Mouse (Mus musculus): ENCODE data around the gene Magi2. TPM values are rescaled to one million over a fixed set of nuclear protein-coding genes. Genes with fewer than 3 reads are reported as not detected.
A peak's percentile ranks its signal among the peaks of the same experiment; 100 is the strongest.

Gene Magi2
- polyA plus RNA-seq, 1 experiment from 2014 or later: 6.5 TPM

DNA sequence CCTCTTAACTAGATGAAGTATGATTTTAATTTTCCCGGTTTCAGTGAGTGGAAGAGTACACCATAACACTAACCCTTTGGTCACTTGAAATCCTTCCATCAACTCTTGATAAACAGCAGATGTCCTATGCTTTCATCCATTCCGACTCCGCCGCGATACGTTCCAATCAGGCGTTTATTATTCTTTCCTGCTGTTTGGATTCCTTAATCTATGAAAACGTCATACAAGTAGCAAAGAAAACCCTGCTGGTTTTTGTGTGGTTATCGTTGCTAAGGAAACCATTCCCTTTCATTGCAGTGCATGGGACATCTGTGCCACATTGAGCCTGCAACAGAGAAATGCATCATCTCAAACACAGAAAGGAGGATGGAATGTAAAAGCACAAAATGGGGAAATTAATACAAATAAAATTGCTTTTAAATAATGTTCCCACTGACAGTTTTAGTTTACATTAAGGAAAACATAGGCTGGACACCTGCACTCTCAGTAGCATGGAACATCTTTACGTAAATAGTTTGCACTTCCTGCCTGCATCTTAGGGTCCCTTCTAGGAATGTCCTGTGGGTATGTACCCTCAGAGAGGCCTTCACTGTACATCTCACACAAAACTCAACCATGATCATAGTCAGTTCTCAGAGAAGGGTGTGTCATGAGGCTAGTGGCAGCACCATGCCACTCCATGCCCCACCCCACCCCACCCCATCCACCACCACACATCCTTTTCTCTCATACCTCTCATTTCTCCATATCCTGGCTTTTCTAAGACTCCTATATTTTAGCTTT, 914.0 kb downstream of the Magi2 start:
- peak; percentile 47 for DNase-seq (ENCODE audit: low spot score)
- WGBS: 52% methylated on average over 10 of the region's 10 CpGs
- Histone ChIP-seq H3K4me1 (peaks cover 13% of the 10 kb centered on the region), H3K27me3 (replicated peaks; ENCODE audit: low read depth, poor library complexity, severe bottlenecking) (no peaks in the 10 kb centered on the region), H3K36me3 (replicated peaks) (no peaks in the 10 kb centered on the region), H3K27ac (replicated peaks) (0 out of 2 replicates have a peak overlapping the region, but pooled peaks have one; percentile 35), H3K9me3 (no peaks in the 10 kb centered on the region), H3K4me3 (no peak overlapping the region)

DNA sequence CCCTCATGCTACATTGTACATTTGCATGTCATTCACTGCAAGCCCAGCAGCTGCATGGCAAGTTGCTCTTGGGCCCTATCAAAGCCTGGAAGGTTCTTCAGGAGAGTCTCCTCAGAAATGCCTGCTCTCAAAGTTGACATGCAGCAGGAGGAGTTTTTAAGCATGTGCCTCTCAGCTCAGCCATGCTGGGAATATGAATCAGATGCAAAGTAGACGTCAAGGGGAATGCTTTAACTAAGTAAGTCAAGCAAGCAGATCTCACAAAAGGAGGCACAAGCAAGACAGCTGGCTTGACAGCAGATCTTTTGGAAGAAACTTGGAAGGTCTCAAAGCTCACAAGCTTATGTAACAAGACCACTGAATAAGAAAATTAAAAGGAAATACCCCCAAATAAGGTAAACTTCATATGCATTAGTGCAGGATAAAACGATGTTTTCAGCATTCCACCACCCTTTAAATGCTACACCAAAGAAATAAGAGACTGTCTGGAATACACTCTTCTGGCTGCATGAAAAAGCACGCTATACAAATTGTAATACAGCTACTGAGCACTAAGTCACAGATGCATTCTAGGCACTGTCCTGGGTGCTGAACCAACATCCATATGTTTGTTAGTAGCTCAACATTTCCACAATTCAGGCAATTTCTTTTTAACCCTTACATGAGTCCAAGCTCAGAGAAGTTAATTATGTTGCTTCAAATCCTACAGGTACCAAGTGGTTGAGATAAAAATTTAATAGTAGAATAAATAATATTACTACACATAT, 926.7 kb downstream of the Magi2 start:
- WGBS: 54% methylated on average over 3 of the region's 3 CpGs
- H3K9me3 ChIP-seq: no peaks in the 10 kb centered on the region
- DNase-seq (ENCODE audit: low spot score): no peak
- no peaks in the 10 kb centered on the region for H3K4me1 ChIP-seq
- no peaks in the 10 kb centered on the region for H3K36me3 ChIP-seq (replicated peaks)
- no peak overlapping the region for H3K27ac ChIP-seq (replicated peaks)
- no peak overlapping the region for H3K4me3 ChIP-seq
- H3K27me3 ChIP-seq (replicated peaks; ENCODE audit: low read depth, poor library complexity, severe bottlenecking): no peaks in the 10 kb centered on the region

DNA sequence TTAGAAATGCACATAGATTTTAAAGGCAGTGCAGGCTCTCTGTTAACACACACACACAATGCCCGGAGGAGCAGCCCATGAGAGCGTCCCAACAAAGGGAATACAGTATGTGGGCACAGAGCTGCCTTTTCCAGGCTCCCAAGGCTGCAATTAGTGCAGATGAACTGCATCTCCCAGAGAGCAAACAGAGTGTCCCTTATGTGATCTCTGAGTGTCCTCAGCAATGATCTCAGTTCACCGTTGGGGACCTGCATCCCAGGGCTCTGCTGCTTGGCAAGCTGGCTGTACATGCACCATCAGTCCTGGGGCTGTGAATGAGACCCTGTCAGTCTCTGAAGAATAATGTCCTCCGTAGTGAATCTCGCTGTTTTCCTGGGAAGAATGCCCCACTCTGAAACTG, 969.9 kb downstream of the Magi2 start:
- H3K4me1 ChIP-seq: no peaks in the 10 kb centered on the region
- no peaks in the 10 kb centered on the region for H3K27me3 ChIP-seq (replicated peaks; ENCODE audit: low read depth, poor library complexity, severe bottlenecking)
- no peak overlapping the region for H3K27ac ChIP-seq (replicated peaks)
- H3K9me3 ChIP-seq: no peaks in the 10 kb centered on the region
- DNase-seq (ENCODE audit: low spot score): no peak
- no peak overlapping the region for H3K4me3 ChIP-seq
- H3K36me3 ChIP-seq (replicated peaks): no peaks in the 10 kb centered on the region
- 48% methylated on average over 5 of the region's 5 CpGs for WGBS

DNA sequence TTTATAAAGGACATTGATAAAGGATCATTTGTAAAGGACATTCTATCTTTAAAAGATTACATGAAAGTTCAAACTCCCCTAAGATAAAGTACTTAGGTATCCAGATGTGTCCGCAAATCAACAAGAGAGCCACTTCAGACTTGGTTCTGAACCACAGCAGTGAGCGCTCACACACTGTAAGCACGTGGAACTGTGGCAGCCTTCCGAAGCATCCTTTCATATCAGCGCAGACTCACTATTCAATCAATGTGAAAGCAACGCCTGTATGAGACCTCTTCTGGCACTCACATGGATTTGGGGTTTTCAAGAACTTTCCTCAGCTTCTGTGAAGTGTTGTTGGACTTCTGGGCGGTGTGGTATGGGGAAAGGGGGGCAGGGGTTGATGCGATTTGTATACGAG, 970.6 kb downstream of the Magi2 start:
- Histone ChIP-seq H3K36me3 (replicated peaks) (no peaks in the 10 kb centered on the region), H3K9me3 (no peaks in the 10 kb centered on the region), H3K27ac (replicated peaks) (no peak overlapping the region), H3K4me1 (no peaks in the 10 kb centered on the region), H3K4me3 (no peak overlapping the region), H3K27me3 (replicated peaks; ENCODE audit: low read depth, poor library complexity, severe bottlenecking) (no peaks in the 10 kb centered on the region)
- 87% methylated on average over 9 of the region's 9 CpGs for WGBS
- no peak for DNase-seq (ENCODE audit: low spot score)

DNA sequence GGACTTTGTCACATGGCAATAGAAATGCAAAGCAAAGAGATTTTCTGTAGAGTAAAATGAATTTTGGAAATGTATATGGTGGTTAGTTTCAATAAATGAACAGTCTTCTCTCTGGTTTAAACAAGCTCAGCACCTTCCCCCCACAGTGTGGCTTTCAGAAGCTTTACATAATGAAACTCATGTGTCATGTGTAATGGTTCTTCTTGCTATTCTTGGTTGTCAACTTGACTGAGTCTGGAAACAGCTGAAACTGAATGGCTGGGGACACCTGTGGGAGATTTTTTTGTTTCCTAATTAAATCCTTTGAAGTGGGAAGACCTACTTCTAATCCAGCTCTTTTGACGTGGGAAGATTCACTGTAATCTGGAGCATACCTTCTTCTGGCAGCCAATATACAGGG, 974.5 kb downstream of the Magi2 start:
- 71% methylated on average over 1 of the region's 1 CpGs for WGBS
- H3K27ac ChIP-seq (replicated peaks): no peak overlapping the region
- H3K9me3 ChIP-seq: no peaks in the 10 kb centered on the region
- no peak for DNase-seq (ENCODE audit: low spot score)
- H3K4me3 ChIP-seq: no peak overlapping the region
- no peaks in the 10 kb centered on the region for H3K36me3 ChIP-seq (replicated peaks)
- no peaks in the 10 kb centered on the region for H3K27me3 ChIP-seq (replicated peaks; ENCODE audit: low read depth, poor library complexity, severe bottlenecking)
- no peaks in the 10 kb centered on the region for H3K4me1 ChIP-seq

DNA sequence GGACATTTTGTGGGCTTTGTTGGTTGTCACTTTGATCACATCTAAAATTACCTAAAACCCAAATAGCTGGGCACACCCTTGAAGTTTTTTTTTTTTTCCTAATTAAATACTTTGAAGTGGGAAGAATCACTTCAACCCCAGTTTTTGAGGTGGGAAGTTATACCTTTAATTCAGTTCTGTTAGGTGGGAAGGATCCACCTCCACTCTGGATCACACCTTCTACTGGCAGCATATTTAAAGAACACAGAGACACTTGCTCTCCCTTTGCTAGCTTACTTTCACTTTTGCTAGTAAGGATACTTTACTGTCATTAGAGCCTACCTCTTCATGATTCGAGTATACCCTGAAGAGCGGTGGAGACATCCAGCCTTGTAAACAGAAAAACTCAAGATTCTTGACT, 981.3 kb downstream of the Magi2 start:
- WGBS: 92% methylated on average over 2 of the region's 2 CpGs
- no peak overlapping the region for H3K27ac ChIP-seq (replicated peaks)

DNA sequence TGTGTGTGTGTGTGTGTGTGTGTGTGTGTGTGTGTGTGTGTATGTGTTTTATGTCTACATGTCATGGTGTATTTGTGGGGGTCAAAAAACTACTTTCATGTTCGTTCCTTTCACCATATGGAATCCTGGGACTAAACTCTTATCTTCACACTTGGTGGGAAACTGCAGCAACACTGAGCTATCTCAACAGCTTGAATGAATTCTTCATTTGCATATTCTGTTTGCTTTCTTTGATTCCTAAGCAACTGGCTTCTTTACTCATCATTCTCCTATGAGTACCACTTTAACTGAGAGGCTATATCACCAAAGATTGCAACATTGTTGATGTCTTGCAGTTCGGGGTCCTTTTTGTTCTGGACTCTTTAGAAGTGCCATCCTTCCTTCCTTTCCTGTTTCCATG, 986.5 kb downstream of the Magi2 start:
- Histone ChIP-seq H3K4me3 (no peak overlapping the region), H3K36me3 (replicated peaks) (no peaks in the 10 kb centered on the region), H3K27ac (replicated peaks) (no peak overlapping the region), H3K9me3 (no peaks in the 10 kb centered on the region), H3K27me3 (replicated peaks; ENCODE audit: low read depth, poor library complexity, severe bottlenecking) (no peaks in the 10 kb centered on the region), H3K4me1 (no peaks in the 10 kb centered on the region)
- 76% methylated on average over 2 of the region's 2 CpGs for WGBS
- no peak for DNase-seq (ENCODE audit: low spot score)

More for the DNA sequence above, 981.3 kb downstream of the Magi2 start:
- no peaks in the 10 kb centered on the region for H3K36me3 ChIP-seq (replicated peaks)
- no peak for DNase-seq (ENCODE audit: low spot score)
- H3K9me3 ChIP-seq: no peaks in the 10 kb centered on the region
- no peaks in the 10 kb centered on the region for H3K4me1 ChIP-seq
- H3K27me3 ChIP-seq (replicated peaks; ENCODE audit: low read depth, poor library complexity, severe bottlenecking): no peaks in the 10 kb centered on the region
- no peak overlapping the region for H3K4me3 ChIP-seq

DNA sequence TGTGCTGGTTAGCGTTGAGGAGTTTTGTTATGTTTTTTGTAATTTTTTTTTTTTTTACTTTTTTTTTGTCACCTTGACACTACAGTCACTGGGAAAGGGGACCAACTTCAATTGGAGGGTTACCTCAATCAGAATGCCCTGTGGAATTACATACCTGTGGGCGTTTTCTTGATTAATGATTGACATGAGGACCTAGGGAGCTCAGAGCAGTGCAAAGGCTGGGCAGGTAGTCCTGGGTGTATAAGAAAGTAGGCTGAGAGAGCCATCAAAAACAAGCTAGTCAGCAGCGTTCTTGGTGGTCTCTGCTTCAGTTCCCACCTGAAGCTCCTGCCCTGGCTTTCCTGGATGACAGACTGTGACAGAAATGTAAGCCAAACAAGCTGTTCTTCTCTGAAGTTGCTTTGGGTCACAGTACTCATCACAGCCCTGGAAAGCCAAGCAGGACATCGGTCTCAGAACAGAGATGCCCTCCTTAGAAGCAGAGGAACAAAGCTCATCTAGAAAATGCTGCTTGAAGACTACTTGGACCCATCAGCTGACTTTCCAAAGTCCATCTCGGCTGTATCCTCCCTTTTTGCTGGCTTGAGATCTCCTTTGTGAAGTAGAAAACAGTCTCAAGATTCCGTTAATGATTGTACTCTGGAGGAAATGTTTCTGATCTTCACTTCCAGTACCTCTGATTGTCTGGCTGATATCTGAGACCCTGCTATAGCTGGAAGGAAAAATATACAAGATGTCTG, 999.8 kb downstream of the Magi2 start:
- Histone ChIP-seq H3K27me3 (replicated peaks; ENCODE audit: low read depth, poor library complexity, severe bottlenecking) (no peaks in the 10 kb centered on the region), H3K4me1 (no peaks in the 10 kb centered on the region), H3K9me3 (no peaks in the 10 kb centered on the region), H3K36me3 (replicated peaks) (no peaks in the 10 kb centered on the region), H3K27ac (replicated peaks) (no peak overlapping the region), H3K4me3 (no peak overlapping the region)
- no peak for DNase-seq (ENCODE audit: low spot score)
- WGBS: 87% methylated on average over 6 of the region's 6 CpGs

DNA sequence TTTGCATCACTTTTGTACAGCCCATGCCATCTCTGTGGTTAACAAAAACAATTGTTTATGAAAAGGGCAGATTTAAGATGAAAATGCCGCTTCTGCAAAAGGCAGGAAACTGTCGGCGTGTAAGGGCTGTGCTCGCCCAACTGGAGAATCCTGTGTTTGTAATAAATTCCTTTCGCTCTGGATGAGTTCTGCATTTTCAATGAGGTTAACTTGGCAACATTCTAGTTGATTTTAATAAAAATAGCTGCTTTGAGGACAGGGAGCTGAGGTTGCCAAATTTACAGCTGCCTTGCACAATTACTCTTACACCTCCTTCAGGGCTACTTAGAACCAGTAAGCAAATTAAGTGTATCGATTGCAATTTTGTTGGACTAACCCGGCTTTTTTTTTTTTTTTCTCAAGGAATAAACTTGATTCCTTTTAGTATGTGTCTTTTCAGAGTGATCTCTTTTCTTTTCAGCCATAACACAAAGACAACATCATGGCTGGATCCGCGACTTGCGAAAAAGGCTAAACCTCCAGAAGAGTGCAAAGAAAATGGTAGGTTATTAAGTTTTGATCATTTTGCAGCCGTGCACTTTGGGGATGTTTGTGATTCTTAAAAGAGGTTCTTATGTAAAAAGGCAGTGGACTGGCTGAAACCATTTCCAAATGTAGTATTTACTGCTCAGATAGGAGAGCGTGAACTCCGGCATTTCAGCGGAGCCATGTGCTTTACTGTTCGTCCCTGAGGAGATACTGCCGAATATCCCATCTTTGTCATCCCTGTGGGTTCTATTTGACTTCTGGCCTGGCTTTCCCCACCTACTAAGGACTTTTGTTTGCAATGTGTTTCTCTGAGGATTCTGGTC, 1001.3 kb downstream of the Magi2 start:
- Histone ChIP-seq H3K4me3 (no peak overlapping the region), H3K36me3 (replicated peaks) (no peaks in the 10 kb centered on the region), H3K4me1 (no peaks in the 10 kb centered on the region), H3K27me3 (replicated peaks; ENCODE audit: low read depth, poor library complexity, severe bottlenecking) (no peaks in the 10 kb centered on the region), H3K9me3 (no peaks in the 10 kb centered on the region), H3K27ac (replicated peaks) (no peak overlapping the region)
- DNase-seq (ENCODE audit: low spot score): no peak
- 88% methylated on average over 16 of the region's 16 CpGs for WGBS

GRCm38 (mm10) chr5:20231908-20232307, 1005.1 kb downstream of the Magi2 start:
- H3K27ac ChIP-seq (replicated peaks): no peak overlapping the region
- DNase-seq (ENCODE audit: low spot score): no peak
- no peak overlapping the region for H3K4me3 ChIP-seq
- H3K27me3 ChIP-seq (replicated peaks; ENCODE audit: low read depth, poor library complexity, severe bottlenecking): no peaks in the 10 kb centered on the region
- no peaks in the 10 kb centered on the region for H3K4me1 ChIP-seq
- H3K9me3 ChIP-seq: no peaks in the 10 kb centered on the region
- WGBS: 81% methylated on average over 3 of the region's 3 CpGs
- no peaks in the 10 kb centered on the region for H3K36me3 ChIP-seq (replicated peaks)

DNA sequence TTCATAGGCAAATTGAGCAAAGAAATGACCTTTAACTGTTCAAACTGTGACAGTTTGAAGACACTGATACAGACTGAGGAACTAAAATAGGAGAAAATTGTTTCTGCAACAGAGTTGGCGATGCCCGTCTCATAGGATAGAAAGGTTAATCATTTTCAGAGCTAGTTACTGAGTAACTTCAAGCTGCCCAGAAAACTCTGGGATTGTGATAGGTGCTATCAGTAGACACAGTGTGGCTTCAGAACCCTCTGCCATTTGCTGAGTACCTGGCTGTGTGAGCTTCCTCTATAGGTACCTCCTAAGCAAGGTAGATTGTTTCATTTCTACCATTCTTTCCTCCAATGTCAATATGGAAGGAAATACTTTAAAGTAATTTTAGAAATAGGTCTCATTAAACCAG, 1014.7 kb downstream of the Magi2 start:
- 74% methylated on average over 2 of the region's 2 CpGs for WGBS
- no peaks in the 10 kb centered on the region for H3K9me3 ChIP-seq
- no peaks in the 10 kb centered on the region for H3K36me3 ChIP-seq (replicated peaks)
- no peaks in the 10 kb centered on the region for H3K27me3 ChIP-seq (replicated peaks; ENCODE audit: low read depth, poor library complexity, severe bottlenecking)
- DNase-seq (ENCODE audit: low spot score): no peak
- no peak overlapping the region for H3K27ac ChIP-seq (replicated peaks)
- H3K4me3 ChIP-seq: no peak overlapping the region
- no peaks in the 10 kb centered on the region for H3K4me1 ChIP-seq

DNA sequence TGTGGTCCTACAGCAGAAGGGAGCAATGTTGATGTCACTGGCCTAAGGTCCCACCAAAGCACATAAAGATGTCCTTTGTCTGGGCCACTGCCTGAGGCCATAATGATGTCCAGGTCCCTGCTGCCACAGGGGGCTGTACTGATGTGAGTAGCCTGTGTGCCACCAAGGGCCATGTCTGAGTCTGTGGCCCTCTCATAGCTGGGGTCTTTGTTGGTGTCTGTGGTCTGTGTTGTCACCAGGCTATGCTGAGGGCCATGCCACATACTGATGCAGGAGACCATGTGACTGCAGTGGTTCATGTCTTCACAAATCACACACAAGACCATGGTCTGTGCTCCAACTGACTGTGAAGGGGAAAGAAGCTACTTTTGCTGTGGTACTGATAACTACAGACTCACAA, 1015.7 kb downstream of the Magi2 start:
- no peaks in the 10 kb centered on the region for H3K4me1 ChIP-seq
- no peak overlapping the region for H3K27ac ChIP-seq (replicated peaks)
- no peaks in the 10 kb centered on the region for H3K27me3 ChIP-seq (replicated peaks; ENCODE audit: low read depth, poor library complexity, severe bottlenecking)
- H3K36me3 ChIP-seq (replicated peaks): no peaks in the 10 kb centered on the region
- H3K9me3 ChIP-seq: no peaks in the 10 kb centered on the region
- H3K4me3 ChIP-seq: no peak overlapping the region
- DNase-seq (ENCODE audit: low spot score): no peak

Data from embryonic facial prominence, embryonic 10.5 days (tissue).